Mouse (Mus musculus): ENCODE data around the gene Ier2. TPM values are rescaled to one million over a fixed set of nuclear protein-coding genes. Genes with fewer than 3 reads are reported as not detected.

Ier2 gene
- polyA plus RNA-seq, 1 experiment from 2014 or later: 43.0 TPM

GRCm38 (mm10) chr8:84650213-84650612 is 12.4 kb downstream of the Ier2 start:
- peak overlapping the region; percentile 30; the same call in 1 of the 2 replicates for H3K9ac ChIP-seq

GRCm38 (mm10) chr8:84647461-84647901 is 15.2 kb downstream of the Ier2 start:
- Histone ChIP-seq H3K27me3 (replicated peaks) (no peaks in the 10 kb centered on the region), H3K27ac (replicated peaks) (peak overlapping the region; percentile 55), H3K9me3 (no peaks in the 10 kb centered on the region), H3K4me3 (peak overlapping the region; percentile 38), H3K9ac (peak overlapping the region; percentile 59), H3K4me2 (peak overlapping the region; percentile 66), H3K4me1 (peaks cover 18% of the 10 kb centered on the region), H3K36me3 (no peaks in the 10 kb centered on the region)
- no peak; the same call in 1 of the 2 replicates for ATAC-seq (ENCODE audit: extremely low read depth, insufficient number of reproducible peaks, low FRiP score, low TSS enrichment)
- 2% methylated on average over 14 of the region's 14 CpGs for WGBS

More at GRCm38 (mm10) chr8:84650213-84650612, 12.4 kb downstream of the Ier2 start:
- no peak overlapping the region for H3K27ac ChIP-seq (replicated peaks)
- no peaks in the 10 kb centered on the region for H3K27me3 ChIP-seq (replicated peaks)
- peaks cover 32% of the 10 kb centered on the region for H3K4me1 ChIP-seq
- H3K4me3 ChIP-seq: no peak overlapping the region
- 49% methylated on average over 3 of the region's 3 CpGs for WGBS
- ATAC-seq (ENCODE audit: extremely low read depth, insufficient number of reproducible peaks, low FRiP score, low TSS enrichment): no peak
- no peaks in the 10 kb centered on the region for H3K36me3 ChIP-seq
- H3K4me2 ChIP-seq: no peak overlapping the region
- no peaks in the 10 kb centered on the region for H3K9me3 ChIP-seq

DNA sequence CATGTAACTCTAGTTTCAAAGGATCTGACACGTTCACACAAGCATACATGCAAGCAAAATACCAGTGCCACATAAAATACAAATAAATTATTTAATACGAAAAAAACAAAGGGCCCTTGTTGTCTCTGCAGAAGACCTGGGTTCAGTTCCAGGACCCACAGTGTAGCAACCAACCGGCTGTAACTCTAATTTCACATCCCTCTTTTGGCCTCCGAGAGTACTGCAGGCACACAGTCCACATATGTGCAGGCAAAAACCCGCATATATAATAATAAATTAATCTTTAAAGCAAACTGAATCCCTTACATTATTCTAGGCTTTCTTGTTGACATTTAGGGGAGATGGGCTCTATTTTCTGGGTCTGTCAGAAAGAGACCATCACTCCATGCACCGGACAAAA is 15.9 kb downstream of the Ier2 start:
- H3K27ac ChIP-seq (replicated peaks): peak overlapping the region; percentile 55
- 48% methylated on average over 6 of the region's 6 CpGs for WGBS

DNA sequence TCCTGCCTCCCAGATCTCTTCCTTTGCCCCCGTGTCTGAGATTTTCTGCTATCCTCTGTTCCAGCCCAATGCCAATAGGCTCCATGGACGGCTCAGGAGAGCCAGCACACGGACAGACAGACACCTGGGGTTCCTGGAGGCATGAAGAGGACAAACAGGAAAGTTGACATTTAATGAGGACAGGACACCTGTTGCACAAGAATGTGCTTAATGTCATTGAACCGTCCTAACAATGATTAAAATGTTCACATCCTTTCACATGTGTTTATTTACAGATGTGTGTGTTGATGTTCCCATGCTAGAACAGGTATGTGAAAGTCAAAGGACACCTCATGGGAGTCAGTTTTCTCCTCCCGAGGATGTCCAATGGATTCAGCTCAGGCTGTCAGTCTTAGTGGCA is 19.6 kb downstream of the Ier2 start:
- Histone ChIP-seq H3K4me2 (no peak overlapping the region), H3K4me1 (peaks cover 24% of the 10 kb centered on the region), H3K4me3 (no peak overlapping the region), H3K9me3 (no peaks in the 10 kb centered on the region), H3K27me3 (replicated peaks) (no peaks in the 10 kb centered on the region), H3K36me3 (no peaks in the 10 kb centered on the region), H3K27ac (replicated peaks) (no peak overlapping the region), H3K9ac (peak overlapping the region; percentile 14; the same call in 1 of the 2 replicates)
- ATAC-seq (ENCODE audit: extremely low read depth, insufficient number of reproducible peaks, low FRiP score, low TSS enrichment): no peak
- 64% methylated on average over 5 of the region's 5 CpGs for WGBS

More for the DNA sequence above, 15.9 kb downstream of the Ier2 start:
- Histone ChIP-seq H3K4me2 (peak overlapping the region; percentile 66), H3K9ac (0 out of 2 replicates have a peak overlapping the region, but pooled peaks have one; percentile 59), H3K4me1 (peaks cover 18% of the 10 kb centered on the region), H3K36me3 (no peaks in the 10 kb centered on the region), H3K9me3 (no peaks in the 10 kb centered on the region), H3K27me3 (replicated peaks) (no peaks in the 10 kb centered on the region), H3K4me3 (peak overlapping the region; percentile 38; the same call in 1 of the 2 replicates)
- ATAC-seq (ENCODE audit: extremely low read depth, insufficient number of reproducible peaks, low FRiP score, low TSS enrichment): no peak

DNA sequence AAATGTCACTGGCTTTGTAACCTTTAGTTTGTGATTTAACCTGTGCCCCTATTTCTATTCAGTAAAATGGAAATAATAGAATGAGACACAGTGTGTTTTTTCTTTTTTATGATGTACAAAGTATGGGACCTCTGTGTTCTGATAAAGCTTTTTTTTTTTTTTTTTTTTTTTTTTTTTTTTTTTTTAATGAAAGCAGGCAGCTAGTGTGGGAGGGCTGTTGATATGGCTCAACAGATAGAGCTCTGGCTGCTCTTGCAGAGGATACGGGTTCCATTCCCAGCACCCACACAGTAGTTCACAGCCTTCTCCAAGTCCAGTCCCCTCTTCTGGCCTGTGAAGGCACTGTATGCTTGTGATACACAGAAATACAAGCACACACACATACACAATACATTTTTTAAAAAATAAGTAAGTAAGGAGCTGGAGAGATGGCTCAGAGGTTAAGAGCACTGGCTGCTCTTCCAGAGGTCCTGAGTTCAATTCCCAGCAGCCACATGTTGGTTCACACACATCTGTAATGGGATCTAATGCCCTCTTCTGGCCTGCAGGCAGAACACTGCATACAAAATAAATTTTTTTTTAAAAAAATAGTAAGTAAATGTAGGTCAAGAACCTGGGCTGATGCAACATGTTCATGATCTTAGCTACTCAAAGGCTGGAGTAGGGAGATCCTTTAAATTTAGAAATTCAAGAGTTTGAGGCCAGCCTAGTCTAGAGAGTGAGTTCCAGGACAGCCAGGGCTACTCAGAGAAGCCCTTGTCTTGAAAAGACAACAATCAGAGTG is 20.9 kb downstream of the Ier2 start:
- H3K36me3 ChIP-seq: no peaks in the 10 kb centered on the region
- peaks cover 15% of the 10 kb centered on the region for H3K4me1 ChIP-seq
- H3K9me3 ChIP-seq: no peaks in the 10 kb centered on the region
- no peak overlapping the region for H3K4me3 ChIP-seq
- H3K4me2 ChIP-seq: no peak overlapping the region
- H3K27ac ChIP-seq (replicated peaks): no peak overlapping the region
- H3K27me3 ChIP-seq (replicated peaks): no peaks in the 10 kb centered on the region
- ATAC-seq (ENCODE audit: extremely low read depth, insufficient number of reproducible peaks, low FRiP score, low TSS enrichment): no peak
- 56% methylated on average over 1 of the region's 1 CpGs for WGBS
- H3K9ac ChIP-seq: no peak overlapping the region

DNA sequence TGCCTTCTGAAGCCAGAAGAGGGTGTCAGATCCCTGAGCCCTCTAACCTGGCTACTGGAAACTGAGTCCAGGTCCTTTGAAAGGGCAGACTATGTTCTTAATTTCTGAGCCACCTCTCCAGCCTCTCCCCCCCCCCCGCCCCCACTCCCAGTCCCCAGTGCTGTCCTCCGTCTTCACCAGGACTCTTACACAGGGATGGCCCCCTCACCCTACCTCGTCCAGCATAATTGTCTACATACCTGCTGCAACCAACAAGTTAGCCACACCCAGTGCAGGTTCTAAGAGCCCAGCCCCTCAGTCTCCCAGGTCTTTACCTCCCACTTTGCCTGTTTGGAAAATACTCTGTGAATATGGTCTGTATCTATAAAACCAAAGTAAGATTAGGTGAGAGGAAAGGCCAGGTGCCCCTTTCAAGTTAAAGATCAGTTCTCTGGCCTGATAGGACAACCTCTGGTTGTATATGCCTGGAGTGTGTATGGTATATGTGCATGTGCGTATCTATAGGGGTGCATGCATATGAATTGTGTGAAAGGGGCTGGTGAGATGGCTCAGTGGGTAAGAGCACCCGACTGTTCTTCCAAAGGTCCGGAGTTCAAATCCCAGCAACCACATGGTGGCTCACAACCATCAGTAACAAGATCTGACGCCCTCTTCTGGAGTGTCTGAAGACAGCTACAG is 21.9 kb downstream of the Ier2 start:
- no peaks in the 10 kb centered on the region for H3K9me3 ChIP-seq
- no peak overlapping the region for H3K4me3 ChIP-seq
- H3K4me1 ChIP-seq: peaks cover 24% of the 10 kb centered on the region
- H3K9ac ChIP-seq: no peak overlapping the region
- H3K27ac ChIP-seq (replicated peaks): no peak overlapping the region
- no peak for ATAC-seq (ENCODE audit: extremely low read depth, insufficient number of reproducible peaks, low FRiP score, low TSS enrichment)
- H3K4me2 ChIP-seq: no peak overlapping the region
- H3K36me3 ChIP-seq: no peaks in the 10 kb centered on the region
- WGBS: 69% methylated on average over 7 of the region's 7 CpGs
- no peaks in the 10 kb centered on the region for H3K27me3 ChIP-seq (replicated peaks)

DNA sequence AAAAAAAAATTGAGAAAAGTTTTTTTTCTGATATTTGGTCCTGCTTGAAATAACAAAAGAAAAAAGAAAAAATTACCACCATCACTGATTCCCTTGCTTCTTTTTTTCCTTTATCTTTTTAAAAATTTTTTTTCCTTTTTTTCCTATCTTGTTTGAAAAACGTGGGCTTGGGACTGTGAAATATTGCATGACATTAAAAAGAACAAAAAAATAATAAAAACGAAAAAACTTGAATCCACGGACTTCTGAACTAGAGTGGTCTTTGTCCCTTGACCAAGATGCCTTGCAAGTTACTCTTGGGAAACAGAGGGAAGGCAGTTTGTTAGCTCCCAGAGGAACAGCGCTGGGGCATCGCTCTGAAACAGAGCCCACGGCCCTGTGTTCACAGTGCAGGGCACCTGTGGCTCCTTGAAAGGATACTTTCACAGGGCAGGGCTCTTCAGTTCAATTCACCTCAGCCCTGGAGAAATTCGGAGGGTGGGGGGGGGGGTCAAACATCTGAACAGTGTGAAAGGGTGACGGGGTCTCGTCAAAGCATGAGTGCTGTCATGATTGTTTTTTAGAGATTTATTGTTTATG is 22.6 kb downstream of the Ier2 start:
- 34% methylated on average over 9 of the region's 9 CpGs for WGBS
- no peak for ATAC-seq (ENCODE audit: extremely low read depth, insufficient number of reproducible peaks, low FRiP score, low TSS enrichment)

DNA sequence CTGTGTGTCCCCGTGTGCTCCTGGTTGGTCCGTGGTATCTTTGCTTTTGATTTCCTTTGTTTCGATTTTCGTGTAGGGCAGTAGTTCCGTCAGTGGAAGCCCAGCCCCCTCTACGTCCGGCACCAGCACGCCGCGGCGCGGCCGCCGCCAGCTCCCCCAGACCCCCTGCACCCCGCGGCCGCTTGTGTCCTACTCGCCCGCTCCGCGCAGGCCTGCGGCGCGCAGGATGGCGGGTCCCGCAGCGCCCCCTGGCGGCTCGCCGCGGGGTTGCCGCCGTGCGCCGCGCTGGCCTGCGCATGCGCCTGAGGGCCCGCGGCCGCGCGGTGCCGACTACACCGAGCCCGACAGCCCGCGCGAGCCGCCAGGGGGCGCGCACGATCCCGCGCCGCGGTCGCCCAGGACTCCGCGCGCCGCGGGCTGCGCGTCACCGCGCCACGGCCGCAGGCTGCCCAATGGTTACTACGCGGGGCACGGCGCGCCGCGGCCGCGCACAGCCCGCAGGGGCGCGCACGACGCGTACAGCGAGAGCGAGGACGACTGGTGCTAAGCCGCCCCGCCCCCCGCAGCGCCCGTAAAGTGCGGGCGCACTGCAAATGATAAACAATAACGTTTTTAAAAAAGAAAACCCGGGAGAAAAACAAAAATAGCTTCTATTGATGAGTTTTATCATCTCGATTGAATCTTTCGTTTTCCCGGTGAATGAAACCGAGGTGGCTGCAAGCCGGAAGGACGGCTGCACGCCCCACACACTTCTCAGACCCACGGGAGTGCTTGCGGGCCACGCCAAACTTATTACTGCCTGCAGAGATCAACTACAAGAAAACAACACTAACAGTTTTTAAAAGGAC is 23.3 kb downstream of the Ier2 start:
- Histone ChIP-seq H3K9me3 (no peaks in the 10 kb centered on the region), H3K9ac (peak overlapping the region; percentile 88), H3K4me1 (peaks cover 34% of the 10 kb centered on the region), H3K4me2 (peak overlapping the region; percentile 89), H3K27ac (replicated peaks) (peak overlapping the region; percentile 84), H3K4me3 (peak overlapping the region; percentile 63), H3K27me3 (replicated peaks) (no peaks in the 10 kb centered on the region; the same call in 1 of the 2 replicates), H3K36me3 (no peaks in the 10 kb centered on the region)
- WGBS: under 1% methylated on average over 91 of the region's 106 CpGs
- peak; percentile 90 for ATAC-seq (ENCODE audit: extremely low read depth, insufficient number of reproducible peaks, low FRiP score, low TSS enrichment)

More for the DNA sequence above, 22.6 kb downstream of the Ier2 start:
- Histone ChIP-seq H3K36me3 (no peaks in the 10 kb centered on the region), H3K9me3 (no peaks in the 10 kb centered on the region), H3K4me1 (peaks cover 30% of the 10 kb centered on the region), H3K27me3 (replicated peaks) (no peaks in the 10 kb centered on the region), H3K9ac (peak overlapping the region; percentile 81), H3K27ac (replicated peaks) (peak overlapping the region; percentile 61; the same call in 1 of the 2 replicates), H3K4me2 (peak overlapping the region; percentile 89), H3K4me3 (peak overlapping the region; percentile 63)

DNA sequence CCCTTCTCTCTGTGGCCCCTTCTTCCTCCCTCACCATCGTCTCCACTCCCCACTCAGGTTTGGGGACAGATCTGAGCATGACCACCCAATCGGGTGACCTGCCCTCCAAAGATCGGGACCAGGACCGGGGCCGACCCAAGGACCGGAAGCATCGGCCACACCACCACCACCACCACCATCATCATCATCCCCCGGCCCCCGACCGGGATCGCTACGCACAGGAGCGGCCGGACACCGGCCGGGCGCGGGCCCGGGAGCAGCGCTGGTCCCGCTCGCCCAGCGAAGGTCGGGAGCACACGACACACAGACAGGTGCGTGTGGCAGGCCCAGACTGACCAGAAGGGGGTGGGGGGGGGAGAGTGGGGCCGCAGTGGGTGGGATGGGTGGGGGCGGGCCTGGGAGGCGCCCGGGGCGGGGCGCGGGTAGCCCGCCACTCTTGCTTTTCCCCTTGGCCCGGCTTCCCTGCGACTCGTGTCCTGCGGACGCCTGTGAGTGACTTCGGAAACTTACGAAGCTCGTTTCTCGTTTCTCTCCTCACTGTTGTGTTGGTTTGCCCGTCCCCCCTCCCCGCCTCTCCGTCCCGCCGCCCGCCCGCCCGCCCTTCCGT is 24.0 kb downstream of the Ier2 start:
- Histone ChIP-seq H3K9me3 (no peaks in the 10 kb centered on the region), H3K27ac (replicated peaks) (peak overlapping the region; percentile 84), H3K9ac (peak overlapping the region; percentile 88), H3K27me3 (replicated peaks) (no peaks in the 10 kb centered on the region; the same call in 1 of the 2 replicates), H3K4me1 (peaks cover 41% of the 10 kb centered on the region), H3K4me2 (peak overlapping the region; percentile 89), H3K36me3 (no peaks in the 10 kb centered on the region), H3K4me3 (peak overlapping the region; percentile 63)
- ATAC-seq (ENCODE audit: extremely low read depth, insufficient number of reproducible peaks, low FRiP score, low TSS enrichment): peak; percentile 5; the same call in 1 of the 2 replicates
- WGBS: under 1% methylated on average over 40 of the region's 52 CpGs

GRCm38 (mm10) chr8:84637946-84638554 is 24.6 kb downstream of the Ier2 start:
- Histone ChIP-seq H3K4me2 (peak overlapping the region; percentile 89), H3K4me3 (peak overlapping the region; percentile 63), H3K9ac (peak overlapping the region; percentile 88), H3K4me1 (peaks cover 42% of the 10 kb centered on the region), H3K36me3 (no peaks in the 10 kb centered on the region), H3K27ac (replicated peaks) (0 out of 2 replicates have a peak overlapping the region, but pooled peaks have one; percentile 84), H3K27me3 (replicated peaks) (no peaks in the 10 kb centered on the region; the same call in 1 of the 2 replicates), H3K9me3 (no peaks in the 10 kb centered on the region)
- no peak for ATAC-seq (ENCODE audit: extremely low read depth, insufficient number of reproducible peaks, low FRiP score, low TSS enrichment)
- WGBS: 45% methylated on average over 8 of the region's 8 CpGs

Measured in heart, embryonic 13.5 days (tissue).